Mouse (Mus musculus) hindbrain, postnatal 0 days (tissue): ENCODE data around the gene Cd109. TPM values are rescaled to one million over a fixed set of nuclear protein-coding genes. Genes with fewer than 3 reads are reported as not detected.

Experiments used
- ATAC-seq: fragments of 200-750 bp; cut with Nextera tagmentation; 2 replicates; pipeline ENCODE4 v1.8.0; 2017; ENCODE audit warnings: mild to moderate bottlenecking, moderate TSS enrichment, moderate library complexity
- DNase-seq: peaks from one replicate; pipeline ENCODE4 v3.0.0-alpha.2; 2015; ENCODE audit warnings: low spot score
- H3K27ac ChIP-seq: fragments of 300-500 bp; sonication (generic); 2 replicates; pipeline ENCODE4 v1.5.1; 2014; ENCODE audit warnings: mild to moderate bottlenecking
- H3K27me3 ChIP-seq: fragments of 300-500 bp; sonication (generic); 2 replicates; pipeline ENCODE4 v1.6.1; 2014; ENCODE audit warnings: low read length, mixed read lengths; ENCODE audit not compliant: insufficient read depth
- H3K36me3 ChIP-seq: fragments of 300-500 bp; sonication (generic); 2 replicates; pipeline ENCODE4 v1.6.1; 2014; ENCODE audit warnings: low read length, mixed read lengths; ENCODE audit not compliant: insufficient read depth
- H3K4me1 ChIP-seq: fragments of 300-500 bp; sonication (generic); 2 replicates; pipeline ENCODE4 v1.6.1; 2014; ENCODE audit warnings: antibody characterized with exemption, low read length, mixed read lengths; ENCODE audit not compliant: insufficient read depth
- H3K4me2 ChIP-seq: fragments of 300-500 bp; sonication (generic); 2 replicates; pipeline ENCODE4 v1.6.1; 2014; ENCODE audit warnings: low read depth, mild to moderate bottlenecking, low read length, moderate library complexity, mixed read lengths
- H3K4me3 ChIP-seq: fragments of 300-500 bp; sonication (generic); 2 replicates; pipeline ENCODE4 v1.5.1; 2014; ENCODE audit warnings: low read length
- H3K9ac ChIP-seq: fragments of 300-500 bp; sonication (generic); replicated peaks from 2 replicates; pipeline ENCODE4 v1.6.1; 2014; ENCODE audit warnings: mild to moderate bottlenecking, low read length, moderate library complexity, mixed read lengths
- H3K9me3 ChIP-seq: fragments of 300-500 bp; sonication (generic); 2 replicates; pipeline ENCODE4 v1.6.1; 2016; ENCODE audit warnings: low read length, mixed read lengths
- CTCF ChIP-seq: IDR thresholded peaks from 2 replicates; pipeline ENCODE4 v1.5.1; 2016; ENCODE audit warnings: antibody characterized with exemption, control low read depth, low read depth
- WGBS: fragments of 180-500 bp; shearing (Covaris S2); extraction: QIAGEN DNeasy Blood & Tissue Kit; methylation state at CpG from one replicate; pipeline ENCODE4 v1.1.7; 2014; 5-methylcytosine and 5-hydroxymethylcytosine counted together
- polyA plus RNA-seq: library from polyadenylated mRNA; unstranded; fragments of >200 nt; fragmentation: Nextera tagmentation; extraction: Ambion mirVana; gene quantifications from 2 replicates; pipeline ENCODE4 v1.2.1, GENCODE M21; 2015
- total RNA-seq: library from RNA; depleted of rRNA; stranded (reverse); fragments of >200 nt; gene quantifications from 2 replicates; pipeline ENCODE4 v1.2.3, GENCODE M21; 2014

Cd109 gene
- total and polyA plus RNA-seq, 2 experiments from 2014 or later, result 1.3 to 3.2 TPM

DNA sequence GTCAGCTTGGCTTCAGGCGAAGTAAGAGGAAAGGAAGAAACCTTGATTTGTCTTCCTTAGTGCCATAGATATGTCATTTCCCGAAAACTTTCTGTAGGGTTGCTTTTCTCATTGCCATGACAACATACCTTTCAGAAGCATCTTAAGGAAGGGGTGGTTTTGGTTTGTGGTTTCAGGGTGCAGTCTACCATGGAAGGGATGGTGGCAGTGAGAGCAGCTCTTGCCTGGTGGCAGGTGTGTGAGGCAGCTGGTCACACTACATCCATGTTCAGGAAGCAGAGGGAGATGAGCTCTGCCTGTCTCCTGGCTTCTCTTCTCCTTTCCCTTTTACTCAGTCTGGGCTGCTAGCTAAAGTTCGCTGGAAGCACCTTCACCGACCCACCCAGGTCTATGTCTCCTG lies 26.0 kb downstream of the Cd109 start:
- Histone ChIP-seq H3K4me3 (no peak overlapping the region), H3K9me3 (no peaks in the 10 kb centered on the region), H3K4me2 (no peak overlapping the region), H3K4me1 (no peaks in the 10 kb centered on the region), H3K36me3 (no peaks in the 10 kb centered on the region), H3K27me3 (no peaks in the 10 kb centered on the region), H3K9ac (no peak overlapping the region), H3K27ac (no peak overlapping the region)
- WGBS, result 89% methylated on average over 4 of the region's 4 CpGs
- no peak for ATAC-seq
- TF ChIP-seq CTCF, result no peak
- DNase-seq, result no peak

DNA sequence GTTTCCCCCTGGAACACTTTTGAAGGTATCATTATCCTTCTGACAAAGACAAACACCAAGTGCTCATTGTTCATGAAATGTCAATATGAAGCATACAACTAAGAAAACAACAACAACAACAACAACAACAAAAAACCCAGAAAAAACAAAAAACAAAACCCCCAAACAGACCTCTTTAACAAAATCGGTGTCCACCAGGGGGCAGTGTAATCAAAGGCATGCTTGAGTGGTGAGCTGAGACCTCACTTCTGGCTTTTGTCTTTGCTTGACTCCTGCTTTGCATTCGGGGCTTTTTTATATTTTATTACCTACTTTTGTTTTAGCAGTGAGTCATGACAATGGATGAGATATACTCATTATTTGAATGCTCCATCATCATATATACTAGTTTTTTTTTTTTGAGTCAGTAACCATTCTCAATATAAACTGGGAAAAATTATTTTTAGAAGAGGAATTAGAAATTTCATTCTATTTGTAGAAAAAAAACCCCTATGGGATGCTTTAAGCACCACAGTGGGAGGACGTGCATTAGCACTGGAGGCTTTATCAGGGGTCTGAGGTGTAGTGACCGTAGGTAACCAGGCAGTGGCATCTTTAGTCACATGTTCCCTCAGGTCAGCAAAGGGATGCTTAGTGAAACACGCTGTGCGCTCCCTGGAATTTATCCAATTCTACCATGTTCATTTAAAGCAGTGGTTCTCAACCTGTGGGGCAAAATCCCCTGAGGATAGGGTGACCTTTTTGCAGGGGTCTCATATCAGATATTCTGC lies 30.8 kb downstream of the Cd109 start:
- peak; percentile 84 for DNase-seq
- Histone ChIP-seq H3K4me2 (no peak overlapping the region), H3K4me1 (no peaks in the 10 kb centered on the region), H3K27ac (no peak overlapping the region), H3K36me3 (no peaks in the 10 kb centered on the region), H3K27me3 (no peaks in the 10 kb centered on the region), H3K4me3 (no peak overlapping the region), H3K9ac (no peak overlapping the region), H3K9me3 (no peaks in the 10 kb centered on the region)
- no peak for ATAC-seq
- peak; percentile 77 for TF ChIP-seq CTCF
- WGBS, result 46% methylated on average over 6 of the region's 6 CpGs

DNA sequence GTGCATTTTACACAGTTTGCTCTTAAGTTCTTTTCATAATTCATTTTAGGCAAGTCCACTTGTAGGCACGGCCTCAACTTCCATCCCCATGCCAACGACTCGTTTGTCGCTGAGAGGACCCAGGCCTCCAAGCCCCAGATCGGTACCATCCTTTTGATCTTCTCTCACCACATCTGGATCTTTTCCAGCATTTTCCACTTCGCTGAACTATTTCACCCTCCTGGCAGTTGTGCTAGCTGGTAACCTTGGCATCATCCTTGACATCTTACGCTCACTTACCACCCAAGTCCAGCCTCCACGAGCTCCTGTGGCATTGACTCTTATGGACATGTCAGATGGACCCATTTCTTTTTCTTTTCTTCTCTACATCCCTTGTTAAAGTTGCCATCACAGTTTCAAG lies 33.3 kb downstream of the Cd109 start:
- no peak overlapping the region for H3K4me2 ChIP-seq
- H3K4me3 ChIP-seq, result no peak overlapping the region
- 52% methylated on average over 8 of the region's 8 CpGs for WGBS
- peak; percentile 43; the same call in 1 of the 2 replicates for ATAC-seq
- H3K27me3 ChIP-seq, result no peaks in the 10 kb centered on the region
- H3K27ac ChIP-seq, result no peak overlapping the region
- no peak for TF ChIP-seq CTCF
- H3K4me1 ChIP-seq, result no peaks in the 10 kb centered on the region
- H3K9me3 ChIP-seq, result no peaks in the 10 kb centered on the region
- DNase-seq, result peak; percentile 60
- no peaks in the 10 kb centered on the region for H3K36me3 ChIP-seq
- H3K9ac ChIP-seq, result no peak overlapping the region

DNA sequence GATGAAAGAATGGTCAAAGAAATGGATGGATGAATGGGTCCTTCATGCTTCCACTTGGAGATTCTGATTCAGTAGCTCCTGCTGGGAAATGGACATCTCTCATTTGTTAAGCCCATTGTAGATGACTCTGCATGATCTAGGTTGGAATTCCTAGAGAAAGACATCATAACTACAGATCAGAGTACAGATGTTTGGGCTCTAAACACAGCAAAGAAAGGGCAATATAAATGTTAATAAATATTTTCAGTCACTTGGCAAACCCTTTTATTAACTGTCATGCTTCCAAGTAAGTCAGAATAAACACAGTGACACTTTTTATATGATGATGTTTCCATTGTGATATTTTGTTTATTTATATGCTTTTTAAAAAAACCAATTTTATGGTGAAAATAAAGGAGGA lies 34.1 kb downstream of the Cd109 start:
- H3K9ac ChIP-seq, result no peak overlapping the region
- DNase-seq (no peak), ATAC-seq (no peak)
- no peaks in the 10 kb centered on the region for H3K4me1 ChIP-seq
- no peaks in the 10 kb centered on the region for H3K9me3 ChIP-seq
- no peaks in the 10 kb centered on the region for H3K27me3 ChIP-seq
- TF ChIP-seq CTCF, result no peak
- no peaks in the 10 kb centered on the region for H3K36me3 ChIP-seq
- H3K4me2 ChIP-seq, result no peak overlapping the region
- no peak overlapping the region for H3K27ac ChIP-seq
- H3K4me3 ChIP-seq, result no peak overlapping the region

DNA sequence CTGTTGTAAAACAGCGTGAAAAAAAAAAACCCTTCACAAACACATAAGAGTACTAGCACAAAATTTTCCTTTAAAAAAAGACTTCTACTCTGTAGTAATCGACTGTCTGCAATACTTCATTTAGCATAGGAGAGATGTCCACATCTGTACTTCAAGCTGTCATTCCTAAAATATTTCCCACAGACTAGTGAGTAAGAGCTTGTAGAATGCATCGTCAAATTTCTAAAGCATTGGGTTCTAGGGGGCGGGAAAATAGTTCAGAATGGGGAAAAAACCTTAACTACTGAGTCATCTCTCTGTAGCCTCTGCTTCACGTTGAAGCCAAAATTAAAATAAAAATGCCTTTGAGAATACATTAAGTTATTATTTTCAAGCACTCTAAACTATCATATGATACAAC lies 42.2 kb downstream of the Cd109 start:
- no peak overlapping the region for H3K4me3 ChIP-seq
- DNase-seq (no peak), ATAC-seq (no peak)
- no peaks in the 10 kb centered on the region for H3K9me3 ChIP-seq
- no peaks in the 10 kb centered on the region for H3K4me1 ChIP-seq
- 87% methylated on average over 5 of the region's 5 CpGs for WGBS
- H3K27ac ChIP-seq, result no peak overlapping the region
- no peaks in the 10 kb centered on the region for H3K27me3 ChIP-seq
- no peak overlapping the region for H3K4me2 ChIP-seq
- no peak for TF ChIP-seq CTCF
- H3K9ac ChIP-seq, result no peak overlapping the region
- H3K36me3 ChIP-seq, result no peaks in the 10 kb centered on the region

DNA sequence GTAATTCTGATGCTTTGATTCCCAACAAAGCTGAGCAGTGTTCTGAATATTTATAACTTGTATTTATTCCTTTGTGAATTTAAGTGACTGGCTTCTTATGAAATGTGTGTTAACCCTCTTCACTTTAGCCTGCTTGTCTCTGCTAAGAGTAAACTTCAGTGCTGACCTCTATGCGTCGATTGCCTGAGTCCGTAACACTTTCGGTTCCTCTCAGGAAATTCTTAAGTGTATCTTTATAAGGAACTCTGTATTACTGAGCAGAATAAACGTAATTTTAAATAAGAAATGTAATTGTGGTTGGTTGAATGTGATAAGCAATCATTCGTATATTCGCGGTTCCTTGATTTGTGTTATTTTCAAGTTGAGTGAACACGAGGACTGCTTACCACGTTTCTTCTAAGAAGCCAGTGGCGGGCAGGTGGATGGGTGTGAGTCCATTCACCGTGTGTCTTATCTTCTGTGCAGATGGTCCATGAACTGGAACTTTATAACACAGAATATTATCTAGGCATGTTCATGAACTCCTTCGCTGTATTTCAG lies 56.2 kb downstream of the Cd109 start:
- DNase-seq (no peak), ATAC-seq (no peak)
- no peak overlapping the region for H3K27ac ChIP-seq
- H3K36me3 ChIP-seq, result no peaks in the 10 kb centered on the region
- no peak overlapping the region for H3K9ac ChIP-seq
- TF ChIP-seq CTCF, result no peak
- H3K9me3 ChIP-seq, result no peaks in the 10 kb centered on the region
- H3K4me3 ChIP-seq, result no peak overlapping the region
- H3K27me3 ChIP-seq, result no peaks in the 10 kb centered on the region
- 87% methylated on average over 13 of the region's 13 CpGs for WGBS
- H3K4me1 ChIP-seq, result no peaks in the 10 kb centered on the region
- no peak overlapping the region for H3K4me2 ChIP-seq

DNA sequence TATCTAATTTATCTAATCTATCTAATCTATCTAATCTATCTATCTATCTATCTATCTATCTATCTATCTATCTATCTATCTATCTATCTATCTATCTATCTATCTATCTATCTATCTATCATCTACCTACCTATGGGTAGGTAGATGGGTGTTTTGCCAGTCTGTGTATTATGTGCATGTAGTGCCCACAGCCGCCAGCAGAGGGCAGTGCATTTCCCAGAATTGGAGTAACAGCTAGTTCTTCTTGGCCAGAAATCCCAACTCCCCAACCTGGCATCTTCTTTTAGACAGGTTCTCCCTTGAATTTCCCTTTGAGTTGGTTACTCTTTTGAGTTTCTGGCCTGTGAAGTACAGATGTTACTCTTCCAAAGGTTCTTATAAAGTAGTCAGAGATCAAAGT lies 85.3 kb downstream of the Cd109 start:
- Histone ChIP-seq H3K4me2 (no peak overlapping the region), H3K27ac (no peak overlapping the region), H3K36me3 (no peaks in the 10 kb centered on the region), H3K9ac (no peak overlapping the region), H3K4me3 (no peak overlapping the region), H3K27me3 (no peaks in the 10 kb centered on the region), H3K4me1 (no peaks in the 10 kb centered on the region), H3K9me3 (no peaks in the 10 kb centered on the region)
- ATAC-seq, result no peak
- DNase-seq, result peak; percentile 71
- 3% methylated on average over 1 of the region's 1 CpGs for WGBS
- TF ChIP-seq CTCF, result peak; percentile 79
